Mouse (Mus musculus): ENCODE data around the gene Acsl1.

GRCm38 (mm10) chr8:46502333-46503071 lies 31.7 kb downstream of the Acsl1 start:
- TF ChIP-seq CTCF (IDR thresholded peaks at IDR 0.05 in 2 of 3, conservative IDR thresholded peaks at IDR 0.05 in 1 of 3; ENCODE audit: control insufficient read depth in 1 of 3, insufficient read depth in 1 of 3, low read depth in 2 of 3, low read length in 3 of 3, poor library complexity in 1 of 3, severe bottlenecking in 1 of 3), result no peak
- no peak for TF ChIP-seq HCFC1 (IDR thresholded peaks at IDR 0.05; ENCODE audit: low read depth, low read length)
- no peak for TF ChIP-seq POLR2A (IDR thresholded peaks at IDR 0.05; ENCODE audit: control insufficient read depth in 1 of 2, insufficient read depth in 1 of 2, low read depth in 1 of 2, low read length in 2 of 2, poor library complexity in 1 of 2)
- no peak for TF ChIP-seq MYB (IDR thresholded peaks at IDR 0.05; ENCODE audit: low read depth, low read length)
- no peak for TF ChIP-seq MYC (IDR thresholded peaks at IDR 0.05; ENCODE audit: low read depth, low read length)
- no peak for TF ChIP-seq SIN3A (IDR thresholded peaks at IDR 0.05; ENCODE audit: low read length)
- no peak for TF ChIP-seq USF1 (IDR thresholded peaks at IDR 0.05; ENCODE audit: low read depth, low read length)
- no peak for TF ChIP-seq EP300 (IDR thresholded peaks at IDR 0.05; ENCODE audit: low read depth in 1 of 2, low read length in 2 of 2)
